Mouse (Mus musculus): ENCODE measurements around the gene Cks1b.
"Not testable (repeated sequence)": the region's sequence is repeated elsewhere in the genome, so short reads cannot be mapped to it uniquely, and the experiment has no call there.

DNA sequence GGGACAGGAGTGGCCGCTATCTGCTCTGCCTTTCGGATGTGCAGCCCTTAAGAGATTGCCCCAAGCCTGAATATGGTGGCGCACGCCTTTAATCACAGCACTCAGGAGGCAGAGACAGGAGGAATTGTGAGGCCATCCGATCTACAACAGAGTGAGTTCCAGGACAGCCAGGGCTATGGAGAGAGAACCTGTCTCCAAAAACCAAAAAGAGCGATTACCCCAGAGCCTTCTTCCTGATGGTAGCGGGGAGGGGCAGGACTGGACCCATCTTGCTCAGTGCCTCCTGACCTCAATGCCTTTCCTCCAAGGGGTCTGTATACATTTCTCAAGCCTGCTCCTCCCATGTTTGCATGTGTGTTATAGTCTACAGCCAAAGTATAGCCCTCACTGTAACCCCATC is 10.8 kb upstream of the Cks1b start:
- TF ChIP-seq CTCF (conservative IDR thresholded peaks at IDR 0.05; ENCODE audit: insufficient read depth, insufficient read length, low read depth, low read length); POLR2A (IDR thresholded peaks at IDR 0.05; ENCODE audit: low read depth, low read length): not testable (repeated sequence)

Data from kidney, adult 2 months (tissue).